11 mouse cellular contexts compared by ENCODE assay signal in the genomic region with DNA sequence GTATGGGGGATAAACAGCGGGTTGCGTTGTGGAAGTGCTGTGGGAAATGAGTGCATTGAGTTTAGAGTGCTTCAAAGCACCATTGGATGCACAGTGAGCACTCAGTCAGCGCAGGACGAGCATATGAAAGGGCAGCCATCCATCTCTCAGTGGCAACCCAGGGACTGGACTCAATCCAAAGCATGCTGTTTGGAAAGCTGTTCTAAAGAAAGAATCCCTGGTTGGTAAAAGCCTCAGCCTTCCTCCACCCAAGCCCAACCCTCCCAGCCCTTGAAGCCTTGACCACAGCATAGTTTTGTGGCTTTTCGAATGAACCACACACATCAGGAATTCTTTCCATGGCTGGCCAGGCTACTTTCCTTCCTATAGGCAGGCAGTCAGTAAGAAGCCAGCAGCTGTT.
DNase-seq lines count a peak whose midpoint lies in the region; ATAC-seq and TF ChIP-seq lines count a peak whose summit lies in the region.
"Had no signal": no experiment of that assay in that cellular context is flagged by ENCODE, and none has a peak within 500 bp of the region (broad histone marks: within the 10 kb centered on the region; RNA-seq: fewer than 3 reads in every experiment).

No protein-coding gene starts in this region.

- DNase-seq in hindbrain, embryonic 10.5 days (ENCODE audit: low spot score): no peak
- DNase-seq in adrenal gland, postnatal 25 days: peak; percentile 35
- DNase-seq in cerebellum, postnatal 25 days: peak; percentile 81 to 89
- no peak for DNase-seq in urinary bladder, adult 2 months (ENCODE audit: low spot score)
- DNase-seq in frontal cortex, postnatal 10 days (ENCODE audit: low spot score in 2 of 2): no peak
- no peak for DNase-seq in kidney, postnatal 10 days
- DNase-seq: embryo, embryonic 11 days had no signal

- H3K27me3 ChIP-seq in hindbrain, embryonic 13.5 days: 0 out of 2 replicates have a peak, but pooled peaks cover 8% of the 10 kb centered on the region
- no peaks in the 10 kb centered on the region for H3K27me3 ChIP-seq in hindbrain, embryonic 10.5 days (ENCODE audit: insufficient read depth, poor library complexity, severe bottlenecking)
- H3K27me3 ChIP-seq in C2C12 (ENCODE audit: control insufficient read depth, insufficient read depth, insufficient read length): peaks cover 8% of the 10 kb centered on the region

- no peak overlapping the region for H3K9ac ChIP-seq in hindbrain, embryonic 13.5 days
- H3K9ac ChIP-seq: liver, embryonic 12.5 days had no signal

- no peaks in the 10 kb centered on the region for H3K79me3 ChIP-seq in C2C12 (ENCODE audit: low read depth)

- H3K4me3 ChIP-seq in hindbrain, embryonic 13.5 days: no peak overlapping the region
- H3K4me3 ChIP-seq in hindbrain, embryonic 10.5 days: no peak overlapping the region
- no peak overlapping the region for H3K4me3 ChIP-seq in C2C12 (ENCODE audit: insufficient read depth, poor library complexity, severe bottlenecking)
- H3K4me3 ChIP-seq: liver, embryonic 12.5 days had no signal

- ATAC-seq in hindbrain, embryonic 13.5 days (ENCODE audit: low FRiP score): peak; percentile 49; the same call in 1 of the 2 replicates
- ATAC-seq: intestine, postnatal 0 days; liver, embryonic 12.5 days had no signal

- no peaks in the 10 kb centered on the region for H3K9me3 ChIP-seq in hindbrain, embryonic 13.5 days
- no peaks in the 10 kb centered on the region for H3K9me3 ChIP-seq in hindbrain, embryonic 10.5 days
- H3K9me3 ChIP-seq: liver, embryonic 12.5 days had no signal

- no peak overlapping the region for H3ac ChIP-seq in C2C12 (ENCODE audit: control insufficient read depth, insufficient read length, low read depth)

- no peak for TF ChIP-seq CTCF in C2C12 (IDR thresholded peaks at IDR 0.05; ENCODE audit: control insufficient read depth, insufficient read depth, insufficient read length)

- H3K36me3 ChIP-seq in hindbrain, embryonic 13.5 days: no peaks in the 10 kb centered on the region
- no peaks in the 10 kb centered on the region for H3K36me3 ChIP-seq in hindbrain, embryonic 10.5 days
- no peaks in the 10 kb centered on the region for H3K36me3 ChIP-seq in C2C12 (ENCODE audit: control insufficient read depth, insufficient read depth)
- H3K36me3 ChIP-seq: liver, embryonic 12.5 days had no signal

- H3K27ac ChIP-seq in hindbrain, embryonic 13.5 days: no peak overlapping the region
- H3K27ac ChIP-seq in hindbrain, embryonic 10.5 days: no peak overlapping the region
- H3K27ac ChIP-seq: liver, embryonic 12.5 days had no signal

- peaks cover 23% of the 10 kb centered on the region for H3K4me1 ChIP-seq in hindbrain, embryonic 13.5 days (replicated peaks)
- peaks cover 6% of the 10 kb centered on the region; the same call in 1 of the 2 replicates for H3K4me1 ChIP-seq in hindbrain, embryonic 10.5 days (replicated peaks)

- WGBS in hindbrain, embryonic 13.5 days: 42% methylated on average over 5 of the region's 5 CpGs
- WGBS in hindbrain, embryonic 10.5 days: 74% methylated on average over 5 of the region's 5 CpGs

- H3K79me2 ChIP-seq in C2C12 (ENCODE audit: control insufficient read depth, insufficient read depth): no peaks in the 10 kb centered on the region

- H3K4me2 ChIP-seq in hindbrain, embryonic 13.5 days: no peak overlapping the region
- H3K4me2 ChIP-seq: liver, embryonic 12.5 days had no signal

TF ChIP-seq in C2C12, 6 proteins besides CTCF, POLR2A, EP300 and RAD21:
- TF ChIP-seq MAX (IDR thresholded peaks at IDR 0.05) (no peak), MYOD1 (IDR thresholded peaks at IDR 0.05; ENCODE audit: control insufficient read depth, insufficient read length, low read depth) (peak; percentile 8)

Comparison
In these comparisons a context has a peak if more than half of its experiments do, and no peak if none do; other contexts are left out.
1. DNase-seq: peak in adrenal gland, postnatal 25 days (single experiment) and cerebellum, postnatal 25 days (2 of 2); none in hindbrain, embryonic 10.5 days (single experiment), urinary bladder, adult 2 months (single experiment), frontal cortex, postnatal 10 days (0 of 2) and kidney, postnatal 10 days (single experiment).